Mouse (Mus musculus) liver, embryonic 14.5 days (tissue): ENCODE data around the gene Men1. TPM values are rescaled to one million over a fixed set of nuclear protein-coding genes. Genes with fewer than 3 reads are reported as not detected.
A peak's percentile ranks its signal among the peaks of the same experiment; 100 is the strongest.

ENCODE experiments used
- ATAC-seq: fragments of 200-750 bp; cut with Nextera tagmentation; 2 replicates; pipeline ENCODE4 v1.8.0; 2017; ENCODE audit warnings: moderate number of reproducible peaks, mild to moderate bottlenecking, moderate library complexity; ENCODE audit not compliant: insufficient read depth
- DNase-seq, 3 experiments: peaks; one replicate each; pipeline ENCODE4 v3.0.0-alpha.2; 2012 to 2013; ENCODE audit warnings: low read depth in 3 of 3, low spot score in 3 of 3
- H3K27ac ChIP-seq: fragments of 300-500 bp; sonication (generic); 2 replicates; pipeline ENCODE4 v1.5.1; 2014; ENCODE audit warnings: moderate library complexity, mild to moderate bottlenecking, control low read depth, inconsistent platforms
- H3K27me3 ChIP-seq: fragments of 300-500 bp; sonication (generic); 2 replicates; pipeline ENCODE4 v1.6.1; 2014; ENCODE audit warnings: mild to moderate bottlenecking, low read length, moderate library complexity; ENCODE audit not compliant: control insufficient read depth, insufficient read depth
- H3K36me3 ChIP-seq: fragments of 300-500 bp; sonication (generic); replicated peaks from 2 replicates; pipeline ENCODE4 v1.6.1; 2014; ENCODE audit warnings: low read depth; ENCODE audit not compliant: control insufficient read depth, insufficient read depth
- H3K4me1 ChIP-seq, 2 experiments: fragments of 200-500 bp in 1 of 2; fragments of 300-500 bp in 1 of 2; sonication (generic) in 1 of 2; replicated peaks; 2 replicates each; pipeline ENCODE4 v1.6.1; 2012 to 2014; ENCODE audit warnings: antibody characterized with exemption in 1 of 2, inconsistent platforms in 1 of 2, low read length in 1 of 2; ENCODE audit not compliant: control insufficient read depth in 2 of 2, insufficient read depth in 2 of 2
- H3K4me2 ChIP-seq: fragments of 300-500 bp; sonication (generic); 2 replicates; pipeline ENCODE4 v1.6.1; 2014; ENCODE audit warnings: low read depth, mild to moderate bottlenecking, control low read depth, moderate library complexity
- H3K4me3 ChIP-seq, 2 experiments: fragments of 200-500 bp in 1 of 2; fragments of 300-500 bp in 1 of 2; sonication (generic) in 1 of 2; 2 replicates each; pipeline ENCODE4 v1.5.1; 2012 to 2014; ENCODE audit warnings: low read depth in 2 of 2, low read length in 2 of 2, mild to moderate bottlenecking in 2 of 2, control low read depth in 1 of 2, inconsistent platforms in 1 of 2, moderate library complexity in 1 of 2; ENCODE audit not compliant: insufficient read depth in 1 of 2
- H3K9ac ChIP-seq: fragments of 300-500 bp; sonication (generic); replicated peaks from 2 replicates; pipeline ENCODE4 v1.6.1; 2014; ENCODE audit warnings: mild to moderate bottlenecking, control low read depth, moderate library complexity
- H3K9me3 ChIP-seq: fragments of 300-500 bp; sonication (generic); 2 replicates; pipeline ENCODE4 v1.6.1; 2016; ENCODE audit warnings: low read length, mixed read lengths; ENCODE audit not compliant: control insufficient read depth
- CTCF ChIP-seq: IDR thresholded peaks from 2 replicates; pipeline ENCODE4 v1.5.1; 2016; ENCODE audit warnings: antibody characterized with exemption, low read depth, control low read depth
- EP300 ChIP-seq: IDR thresholded peaks from 2 replicates; pipeline ENCODE4 v1.6.1; 2016; ENCODE audit warnings: antibody characterized with exemption, low read depth
- WGBS: fragments of 180-500 bp; shearing (Covaris S2); extraction: QIAGEN DNeasy Blood & Tissue Kit; methylation state at CpG from one replicate; pipeline ENCODE4 v1.1.7; 2014; ENCODE audit not compliant: insufficient replicate concordance; 5-methylcytosine and 5-hydroxymethylcytosine counted together
- polyA plus RNA-seq, 2 experiments: library from polyadenylated mRNA; depleted of rRNA in 1 of 2; stranded (reverse) in 1 of 2; unstranded in 1 of 2; fragments of >200 nt; fragmentation: Nextera tagmentation in 1 of 2; extraction: Ambion mirVana in 1 of 2; gene quantifications; 2 replicates each; pipeline versions ENCODE4 v1.2.1 to v1.2.3; 2012 to 2014

The Men1 gene
- polyA plus RNA-seq, 2 experiments, result 12.5 to 20.4 TPM

DNA sequence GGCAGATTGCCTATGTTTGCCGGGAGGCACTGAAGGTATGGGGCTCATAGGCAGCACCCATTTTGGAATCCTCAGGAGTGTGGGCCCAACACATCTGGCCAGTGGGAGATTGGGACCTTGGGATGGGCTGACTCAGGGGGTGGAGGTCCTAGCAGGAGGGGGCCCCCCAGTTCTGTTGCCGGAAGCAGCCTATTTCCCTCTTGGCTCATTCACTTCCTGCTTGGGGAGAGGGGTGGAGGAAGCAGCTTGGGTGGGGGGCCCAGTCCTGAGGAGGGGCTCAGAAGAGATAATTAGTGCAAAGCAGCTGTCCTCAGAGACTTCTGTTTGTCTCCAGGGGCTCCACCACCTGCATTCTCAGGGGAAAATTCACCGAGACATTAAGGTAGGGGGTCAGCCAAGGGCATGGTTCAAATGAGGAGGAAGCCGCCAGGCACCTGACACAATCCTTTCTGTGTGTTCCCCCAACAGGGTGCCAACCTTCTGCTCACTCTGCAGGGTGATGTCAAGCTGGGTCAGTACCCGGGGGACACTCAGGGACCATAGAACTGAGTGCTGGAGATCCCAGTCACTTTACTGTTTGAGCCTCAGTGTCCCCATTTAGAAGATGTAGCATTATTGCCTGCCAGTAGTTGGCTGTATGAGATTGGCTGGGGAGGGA is 7.6 kb downstream of the Men1 start:
- Histone ChIP-seq H3K27ac (no peak overlapping the region), H3K9ac (no peak overlapping the region)

DNA sequence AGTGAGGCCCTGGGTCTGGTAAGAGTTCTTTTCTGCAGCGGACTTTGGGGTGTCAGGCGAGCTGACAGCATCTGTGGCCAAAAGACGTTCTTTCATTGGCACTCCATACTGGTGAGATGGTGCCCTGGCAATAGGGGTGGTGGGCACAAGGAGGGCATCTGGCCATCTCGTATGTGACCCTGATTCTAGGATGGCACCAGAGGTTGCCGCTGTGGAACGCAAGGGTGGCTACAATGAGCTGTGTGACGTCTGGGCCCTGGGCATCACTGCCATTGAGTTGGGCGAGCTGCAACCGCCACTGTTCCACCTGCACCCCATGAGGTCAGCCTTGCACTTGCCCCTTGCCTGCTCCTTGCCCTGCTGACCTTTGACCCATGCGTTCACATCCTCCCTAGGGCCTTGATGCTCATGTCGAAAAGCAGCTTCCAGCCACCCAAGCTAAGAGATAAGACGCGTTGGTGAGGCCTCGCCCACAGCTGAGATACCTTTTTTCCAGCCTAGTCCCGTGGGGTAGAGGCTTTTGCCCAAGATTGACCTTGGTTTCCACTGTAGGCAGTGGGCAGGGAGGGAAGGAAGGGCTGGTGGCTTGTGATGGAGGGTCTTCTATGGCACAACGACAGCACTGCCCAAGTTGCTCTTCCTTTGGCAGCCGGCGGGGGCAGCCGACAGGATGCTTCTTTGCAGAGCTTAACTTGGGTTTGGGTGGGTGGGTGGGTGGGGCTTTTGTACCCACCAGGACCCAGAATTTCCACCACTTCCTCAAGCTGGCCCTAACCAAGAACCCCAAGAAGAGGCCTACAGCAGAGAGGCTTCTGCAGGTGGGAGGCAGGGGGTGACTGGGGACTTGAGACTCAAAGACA is 8.5 kb downstream of the Men1 start:
- ATAC-seq, result no peak
- Histone ChIP-seq H3K4me3 (no peak overlapping the region), H3K4me2 (no peak overlapping the region)

More for the DNA sequence above, 7.6 kb downstream of the Men1 start:
- DNase-seq (no peak), ATAC-seq (no peak)
- WGBS, result 51% methylated on average over 5 of the region's 5 CpGs
- peak overlapping the region; percentile 77 for H3K4me2 ChIP-seq
- H3K9me3 ChIP-seq, result no peaks in the 10 kb centered on the region
- H3K27me3 ChIP-seq, result no peaks in the 10 kb centered on the region
- H3K36me3 ChIP-seq, result peaks cover 6% of the 10 kb centered on the region
- TF ChIP-seq EP300, result no peak
- TF ChIP-seq CTCF, result no peak
- H3K4me1 ChIP-seq, result peaks cover 8 to 20% of the 10 kb centered on the region in 2 experiments
- H3K4me3 ChIP-seq, result peak overlapping the region; percentile 67 to 92; a peak in 3 of 4 replicates

DNA sequence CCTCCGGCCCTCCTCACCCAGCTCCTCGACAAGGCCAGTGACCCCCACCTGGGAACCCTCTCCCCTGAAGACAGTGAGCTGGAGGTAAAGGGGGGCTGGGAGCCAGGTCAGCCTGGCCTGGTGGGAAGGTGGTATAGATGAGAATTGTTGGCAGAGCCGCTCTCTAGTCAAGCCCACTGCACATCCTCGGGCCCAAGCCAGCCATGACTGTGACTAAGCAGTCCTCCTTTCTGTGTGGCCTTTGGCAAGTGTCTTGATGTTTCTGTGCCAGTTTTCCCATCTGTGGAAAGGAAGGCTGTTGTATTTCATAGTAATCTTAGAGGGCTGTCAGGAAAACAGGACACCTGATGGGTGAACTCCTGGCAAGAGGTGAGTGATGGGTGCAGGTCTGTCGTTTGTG is 9.2 kb downstream of the Men1 start:
- Histone ChIP-seq H3K27me3 (no peaks in the 10 kb centered on the region), H3K27ac (no peak overlapping the region), H3K9me3 (no peaks in the 10 kb centered on the region), H3K36me3 (peaks cover 2% of the 10 kb centered on the region), H3K4me2 (no peak overlapping the region), H3K4me1 (peaks cover 14 to 26% of the 10 kb centered on the region in 2 experiments), H3K4me3 (no peak overlapping the region), H3K9ac (no peak overlapping the region)
- WGBS, result 83% methylated on average over 5 of the region's 5 CpGs
- no peak for TF ChIP-seq EP300
- TF ChIP-seq CTCF, result no peak
- ATAC-seq (no peak), DNase-seq (no peak)

More for the DNA sequence above, 8.5 kb downstream of the Men1 start:
- Histone ChIP-seq H3K9me3 (no peaks in the 10 kb centered on the region), H3K27me3 (no peaks in the 10 kb centered on the region), H3K36me3 (peaks cover 6% of the 10 kb centered on the region), H3K9ac (no peak overlapping the region), H3K27ac (no peak overlapping the region), H3K4me1 (peaks cover 8 to 20% of the 10 kb centered on the region in 2 experiments)
- DNase-seq, result no peak
- 58% methylated on average over 19 of the region's 19 CpGs for WGBS
- TF ChIP-seq EP300 (no peak), CTCF (peak; percentile 37; the same call in 1 of the 2 replicates)

DNA sequence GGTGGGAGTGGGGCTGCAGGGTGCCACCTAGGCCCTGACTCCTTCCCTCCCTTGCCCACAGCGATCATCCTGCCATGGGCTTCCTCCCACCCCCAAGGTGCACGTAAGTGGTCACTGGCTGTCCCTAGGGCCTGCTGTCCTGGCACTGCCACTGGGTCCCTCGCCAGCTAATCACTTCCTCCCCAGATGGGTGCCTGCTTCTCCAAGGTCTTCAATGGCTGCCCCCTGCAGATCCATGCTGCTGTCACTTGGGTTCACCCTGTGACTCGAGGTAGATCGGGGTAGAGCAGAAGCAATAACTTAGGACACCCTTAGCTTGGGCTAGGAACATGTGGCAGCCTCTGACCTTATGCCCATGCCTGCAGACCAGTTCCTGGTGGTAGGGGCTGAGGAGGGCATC is 11.2 kb downstream of the Men1 start:
- no peak overlapping the region for H3K27ac ChIP-seq
- 66% methylated on average over 5 of the region's 5 CpGs for WGBS
- peaks cover 10 to 22% of the 10 kb centered on the region in 2 experiments for H3K4me1 ChIP-seq
- no peaks in the 10 kb centered on the region; the same call in 1 of the 2 replicates for H3K36me3 ChIP-seq
- DNase-seq (no peak), ATAC-seq (no peak)
- H3K9me3 ChIP-seq, result no peaks in the 10 kb centered on the region
- TF ChIP-seq EP300 (no peak), CTCF (no peak)
- H3K9ac ChIP-seq, result no peak overlapping the region
- H3K4me3 ChIP-seq, result no peak overlapping the region
- no peaks in the 10 kb centered on the region for H3K27me3 ChIP-seq
- no peak overlapping the region for H3K4me2 ChIP-seq

DNA sequence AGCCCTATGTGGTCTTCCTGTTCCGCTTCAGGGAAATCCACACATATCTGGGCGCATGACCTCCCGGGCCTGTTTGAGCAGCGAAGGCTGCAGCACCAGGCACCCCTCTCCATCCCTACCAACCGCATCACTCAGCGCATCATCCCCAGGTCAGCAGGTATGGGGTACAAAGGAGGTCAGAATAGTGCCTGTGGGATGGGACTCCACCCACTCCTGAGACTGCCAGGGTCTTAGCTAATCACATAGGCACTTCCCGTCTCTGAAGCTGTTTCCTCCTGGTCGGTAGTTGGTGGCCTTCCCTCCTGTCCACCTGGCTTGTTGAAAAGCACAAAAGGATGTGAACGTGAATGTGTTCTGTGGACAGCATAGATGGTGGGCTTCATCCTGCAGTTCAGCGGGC is 11.9 kb downstream of the Men1 start:
- ATAC-seq, result no peak
- no peak for TF ChIP-seq EP300
- TF ChIP-seq CTCF, result no peak
- DNase-seq, result no peak
- Histone ChIP-seq H3K27ac (no peak overlapping the region), H3K27me3 (no peaks in the 10 kb centered on the region), H3K4me3 (no peak overlapping the region), H3K9ac (no peak overlapping the region), H3K4me2 (no peak overlapping the region), H3K36me3 (no peaks in the 10 kb centered on the region; the same call in 1 of the 2 replicates), H3K9me3 (no peaks in the 10 kb centered on the region), H3K4me1 (peaks cover 10 to 20% of the 10 kb centered on the region in 2 experiments)
- 78% methylated on average over 10 of the region's 10 CpGs for WGBS
